Mouse (Mus musculus) gastrocnemius, postnatal 25 days (tissue): Measurements from ENCODE around the gene Gm20481. TPM values are rescaled to one million over a fixed set of nuclear protein-coding genes. Genes with fewer than 3 reads are reported as not detected.
"Not testable (repeated sequence)": the region's sequence is repeated elsewhere in the genome, so short reads cannot be mapped to it uniquely, and the experiment has no call there.

Experiments used
- DNase-seq: peaks from one replicate; pipeline ENCODE4 v3.0.0; 2022
- total RNA-seq, 2 experiments: library from RNA; stranded (reverse); gene quantifications; 1 replicate in 1 of 2; 2 replicates in 1 of 2; pipeline ENCODE4 v1.2.3; 2021

Gm20481 gene
- total RNA-seq, 2 experiments from 2014 or later, result not detected

GRCm38 (mm10) chr17:34951636-34952377, 17.9 kb upstream of the Gm20481 start:
- no peak for DNase-seq

- DNase-seq, result peak; percentile 63
Measured at GRCm38 (mm10) chr17:34952378-34953040, 17.2 kb upstream of the Gm20481 start.

GRCm38 (mm10) chr17:34953258-34953657, 16.5 kb upstream of the Gm20481 start:
- DNase-seq, result no peak

GRCm38 (mm10) chr17:34953904-34954303, 15.8 kb upstream of the Gm20481 start:
- DNase-seq, result no peak

GRCm38 (mm10) chr17:34954831-34955230, 14.9 kb upstream of the Gm20481 start:
- DNase-seq, result no peak

GRCm38 (mm10) chr17:34955884-34956283, 13.8 kb upstream of the Gm20481 start:
- no peak for DNase-seq

- no peak for DNase-seq
Measured at GRCm38 (mm10) chr17:34956340-34956739, 13.4 kb upstream of the Gm20481 start.

- DNase-seq, result not testable (repeated sequence)
Measured at GRCm38 (mm10) chr17:34957291-34957690, 12.4 kb upstream of the Gm20481 start.

- DNase-seq, result not testable (repeated sequence)
Measured at GRCm38 (mm10) chr17:34957966-34958365, 11.7 kb upstream of the Gm20481 start.

- DNase-seq, result not testable (repeated sequence)
Measured at GRCm38 (mm10) chr17:34958734-34959129, 11.0 kb upstream of the Gm20481 start.

GRCm38 (mm10) chr17:34959130-34959778, 10.5 kb upstream of the Gm20481 start, which contains the start of gene Hspa1b:
Gene Hspa1b, minus strand, starts transcription at chr17:34959238.
- peak; percentile 85 for DNase-seq

GRCm38 (mm10) chr17:34959881-34960515, 9.7 kb upstream of the Gm20481 start:
- DNase-seq, result no peak

GRCm38 (mm10) chr17:34960702-34961493, 8.8 kb upstream of the Gm20481 start:
- no peak for DNase-seq

GRCm38 (mm10) chr17:34962125-34962524, 7.6 kb upstream of the Gm20481 start:
- DNase-seq, result peak; percentile 29

- no peak for DNase-seq
Measured at GRCm38 (mm10) chr17:34962841-34963240, 6.9 kb upstream of the Gm20481 start.

GRCm38 (mm10) chr17:34964640-34965049, 5.1 kb upstream of the Gm20481 start:
- no peak for DNase-seq

- no peak for DNase-seq
Measured at GRCm38 (mm10) chr17:34965627-34966026, 4.1 kb upstream of the Gm20481 start.

- DNase-seq, result not testable (repeated sequence)
Measured at GRCm38 (mm10) chr17:34970850-34971249, 1.1 kb downstream of the Gm20481 start.

- not testable (repeated sequence) for DNase-seq
Measured at GRCm38 (mm10) chr17:34971694-34972068, 2.0 kb downstream of the Gm20481 start.

- peak; percentile 81 for DNase-seq
Measured at GRCm38 (mm10) chr17:34972069-34972749, 2.5 kb downstream of the Gm20481 start, which contains the start of the genes Hspa1a and Hspa1l. Gene Hspa1a, minus strand, starts transcription at chr17:34972156. Gene Hspa1l, plus strand, starts transcription at chr17:34972703.
